Mouse (Mus musculus) spleen, postnatal 36 days (tissue): ENCODE data around the gene Galnt10.

Experiments used
- DNase-seq, 2 experiments: peaks; one replicate each; pipeline ENCODE4 v3.0.0; 2022; ENCODE audit warnings: low spot score in 2 of 2, mixed read lengths in 1 of 2

Gene Galnt10

GRCm38 (mm10) chr11:57827915-57828545, 182.8 kb downstream of the Galnt10 start:
- no peak for DNase-seq

- no peak for DNase-seq
Measured at GRCm38 (mm10) chr11:57828955-57829870, 184.0 kb downstream of the Galnt10 start.

- DNase-seq = no peak
Measured at GRCm38 (mm10) chr11:57829871-57830775, 184.9 kb downstream of the Galnt10 start.

- no peak for DNase-seq
Measured at GRCm38 (mm10) chr11:57831281-57831781, 186.1 kb downstream of the Galnt10 start.

GRCm38 (mm10) chr11:57831861-57832260, 186.6 kb downstream of the Galnt10 start:
- no peak for DNase-seq

- no peak for DNase-seq
Measured at GRCm38 (mm10) chr11:57832552-57833201, 187.4 kb downstream of the Galnt10 start, which contains the start of gene Hand1. Hand1 (minus strand) TSS chr11:57832818.

- no peak for DNase-seq
Measured at GRCm38 (mm10) chr11:57833296-57833977, 188.2 kb downstream of the Galnt10 start.

GRCm38 (mm10) chr11:57834031-57834430, 188.8 kb downstream of the Galnt10 start:
- no peak for DNase-seq

- no peak for DNase-seq
Measured at GRCm38 (mm10) chr11:57835331-57835730, 190.1 kb downstream of the Galnt10 start.

GRCm38 (mm10) chr11:57835931-57836330, 190.7 kb downstream of the Galnt10 start:
- DNase-seq = no peak

- DNase-seq = no peak
Measured at GRCm38 (mm10) chr11:57836401-57836800, 191.2 kb downstream of the Galnt10 start.
